Mouse (Mus musculus) brain, embryonic 14.5 days (tissue): ENCODE measurements at regions not wholly inside any gene's neighbourhood (a gene's known extent, or its start where the extent isn't known, plus 50 kb on each side); places are given as distances from the start of the nearest gene placed in this dataset.

Experiments
- CTCF ChIP-seq: fragments of 200-500 bp; IDR thresholded peaks from 2 replicates; pipeline ENCODE4 v1.5.1; 2012; ENCODE audit warnings: inconsistent platforms, mild to moderate bottlenecking, moderate library complexity, borderline replicate concordance; ENCODE audit not compliant: insufficient read depth, insufficient read length; ENCODE audit errors: extremely low read depth
- POLR2A ChIP-seq: fragments of 200-500 bp; IDR thresholded peaks from 2 replicates; pipeline ENCODE4 v1.6.1; 2012; ENCODE audit warnings: mild to moderate bottlenecking, inconsistent platforms, borderline replicate concordance; ENCODE audit not compliant: poor library complexity, insufficient read depth, insufficient read length, severe bottlenecking; ENCODE audit errors: extremely low read depth

- TF ChIP-seq CTCF, result no peak
- TF ChIP-seq POLR2A, result no peak
Measured at GRCm38 (mm10) chr3:17318450-17318849, 629.8 kb upstream of the Cypt12 start.
